Mouse (Mus musculus) CH12.LX (cell line): Measurements from ENCODE around the gene Slc15a1. TPM values are rescaled to one million over a fixed set of nuclear protein-coding genes. Genes with fewer than 3 reads are reported as not detected.

Experiments
- DNase-seq: peaks from one replicate; pipeline ENCODE4 v3.0.0-alpha.2; 2013; ENCODE audit errors: extremely low read depth
- H3K27ac ChIP-seq: 2 replicates; pipeline ENCODE4 v1.5.1; 2012; ENCODE audit warnings: low read depth, mild to moderate bottlenecking, control low read depth, moderate library complexity; ENCODE audit not compliant: insufficient read depth
- H3K27me3 ChIP-seq: replicated peaks from 2 replicates; pipeline ENCODE3; 2012; ENCODE audit warnings: inconsistent platforms
- H3K36me3 ChIP-seq, 2 experiments: replicated peaks in 1 of 2; 2 replicates each; pipeline versions ENCODE3 to v1.6.1; 2012; ENCODE audit warnings: inconsistent platforms in 1 of 2, low read length in 1 of 2, mild to moderate bottlenecking in 1 of 2, mixed read lengths in 1 of 2, moderate library complexity in 1 of 2; ENCODE audit not compliant: control insufficient read depth in 1 of 2, insufficient read depth in 1 of 2
- H3K4me1 ChIP-seq, 2 experiments: 2 replicates each; pipeline ENCODE4 v1.6.1; 2012; ENCODE audit warnings: inconsistent platforms in 1 of 2, moderate library complexity in 1 of 2; ENCODE audit not compliant: insufficient read depth in 2 of 2, control insufficient read depth in 1 of 2
- H3K4me2 ChIP-seq: 2 replicates; pipeline ENCODE4 v1.6.1; 2012; ENCODE audit warnings: low read depth, mild to moderate bottlenecking, control low read depth; ENCODE audit not compliant: poor library complexity, insufficient read depth, severe bottlenecking
- H3K4me3 ChIP-seq, 3 experiments: fragments of 150-350 bp in 1 of 3; sonication (generic) in 1 of 3; replicated peaks in 1 of 3; 2 replicates each; pipeline versions ENCODE3 to v1.5.1; 2011 to 2012; ENCODE audit warnings: low read depth in 2 of 3, low read length in 2 of 3, mild to moderate bottlenecking in 2 of 3, moderate library complexity in 2 of 3, control low read depth in 1 of 3, improper control_type of control experiment in 1 of 3, inconsistent platforms in 1 of 3, mixed read lengths in 1 of 3; ENCODE audit not compliant: poor library complexity in 1 of 3
- H3K79me2 ChIP-seq: replicated peaks from 2 replicates; pipeline ENCODE4 v1.6.1; 2012; ENCODE audit warnings: mild to moderate bottlenecking, moderate library complexity; ENCODE audit not compliant: control insufficient read depth, poor library complexity, insufficient read depth, severe bottlenecking; ENCODE audit errors: extremely low read depth
- H3K9ac ChIP-seq: 2 replicates; pipeline ENCODE4 v1.6.1; 2012; ENCODE audit warnings: low read depth, mild to moderate bottlenecking, control low read depth, moderate library complexity; ENCODE audit not compliant: insufficient read depth
- H3K9me3 ChIP-seq: replicated peaks from 2 replicates; pipeline ENCODE3; 2012; ENCODE audit warnings: low read length, inconsistent platforms, mixed read lengths
- E2F4 ChIP-seq: IDR thresholded peaks from 2 replicates; pipeline ENCODE4 v1.6.1; 2011; ENCODE audit warnings: low read depth, low read length, improper control_type of control experiment; ENCODE audit not compliant: insufficient replicate concordance
- HCFC1 ChIP-seq: IDR thresholded peaks from 2 replicates; pipeline ENCODE4 v1.6.1; 2012; ENCODE audit warnings: low read depth, mild to moderate bottlenecking, inconsistent platforms, low read length, improper control_type of control experiment
- IRF4 ChIP-seq: IDR thresholded peaks from 2 replicates; pipeline ENCODE4 v1.6.1; 2014; ENCODE audit warnings: low read depth, mild to moderate bottlenecking, inconsistent platforms, low read length, improper control_type of control experiment
- JUN ChIP-seq: IDR thresholded peaks from 2 replicates; pipeline ENCODE4 v1.6.1; 2011; ENCODE audit warnings: low read depth, mild to moderate bottlenecking, low read length, improper control_type of control experiment, moderate library complexity; ENCODE audit not compliant: insufficient read depth
- KAT2A ChIP-seq: IDR thresholded peaks from 2 replicates; pipeline ENCODE4 v1.6.1; 2012; ENCODE audit warnings: low read length, improper control_type of control experiment, inconsistent platforms; ENCODE audit not compliant: insufficient replicate concordance
- MAFK ChIP-seq: IDR thresholded peaks from 2 replicates; pipeline ENCODE4 v1.6.1; 2011; ENCODE audit warnings: low read length, improper control_type of control experiment; ENCODE audit not compliant: insufficient replicate concordance
- MAX ChIP-seq: IDR thresholded peaks from 2 replicates; pipeline ENCODE4 v1.6.1; 2011; ENCODE audit warnings: low read length, improper control_type of control experiment
- MAZ ChIP-seq: IDR thresholded peaks from 2 replicates; pipeline ENCODE4 v1.6.1; 2012; ENCODE audit warnings: low read depth, mild to moderate bottlenecking, inconsistent platforms, low read length, improper control_type of control experiment, moderate library complexity
- NELFE ChIP-seq: IDR thresholded peaks from 2 replicates; pipeline ENCODE4 v1.6.1; 2011; ENCODE audit warnings: low read depth, low read length, improper control_type of control experiment
- NRF1 ChIP-seq: IDR thresholded peaks from 2 replicates; pipeline ENCODE4 v1.6.1; 2014; ENCODE audit warnings: low read depth, mild to moderate bottlenecking, inconsistent platforms, low read length, improper control_type of control experiment, moderate library complexity
- UBTF ChIP-seq: IDR thresholded peaks from 2 replicates; pipeline ENCODE4 v1.6.1; 2012; ENCODE audit warnings: low read depth, mild to moderate bottlenecking, inconsistent platforms, low read length, improper control_type of control experiment, moderate library complexity
- ZC3H11A ChIP-seq: IDR thresholded peaks from 2 replicates; pipeline ENCODE4 v1.6.1; 2012; ENCODE audit warnings: low read depth, mild to moderate bottlenecking, inconsistent platforms, low read length, improper control_type of control experiment
- ZMIZ1 ChIP-seq: IDR thresholded peaks from 2 replicates; pipeline ENCODE4 v1.6.1; 2012; ENCODE audit warnings: low read depth, mild to moderate bottlenecking, inconsistent platforms, low read length, improper control_type of control experiment
- dilution Hi-C: fragments of 300-500 bp; cut with MboI; formaldehyde crosslinking; loops from 2 replicates; pipeline ENCODE4 v1.14.3; 2020; ENCODE audit warnings: low sequenced_read_pairs; ENCODE audit not compliant: extremely low pct_unique_long_range_greater_than_20kb, extremely low pct_ligation_motif_present
- in situ Hi-C: fragments of 300-500 bp; cut with MboI; formaldehyde crosslinking; loops from 3 replicates; pipeline ENCODE4 v1.14.3; 2019; ENCODE audit warnings: low sequenced_read_pairs, low pct_ligation_motif_present, low pct_unique_long_range_greater_than_20kb, mixed read lengths
- polyA plus RNA-seq: library from polyadenylated mRNA; unstranded; fragments of >175 nt; gene quantifications from 2 replicates; pipeline ENCODE4 v1.2.1, GENCODE M21; 2012; ENCODE audit warnings: low read depth; ENCODE audit not compliant: insufficient read length
- total RNA-seq, 2 experiments: library from RNA; depleted of rRNA; stranded (reverse); fragments of 300-350 nt in 1 of 2; fragments of >200 nt in 1 of 2; gene quantifications; 2 replicates each; pipeline ENCODE4 v1.2.3; 2012 to 2014

Slc15a1 gene
- total and polyA plus RNA-seq, 3 experiments: 0.04 to 0.19 TPM; not detected in 1

DNA sequence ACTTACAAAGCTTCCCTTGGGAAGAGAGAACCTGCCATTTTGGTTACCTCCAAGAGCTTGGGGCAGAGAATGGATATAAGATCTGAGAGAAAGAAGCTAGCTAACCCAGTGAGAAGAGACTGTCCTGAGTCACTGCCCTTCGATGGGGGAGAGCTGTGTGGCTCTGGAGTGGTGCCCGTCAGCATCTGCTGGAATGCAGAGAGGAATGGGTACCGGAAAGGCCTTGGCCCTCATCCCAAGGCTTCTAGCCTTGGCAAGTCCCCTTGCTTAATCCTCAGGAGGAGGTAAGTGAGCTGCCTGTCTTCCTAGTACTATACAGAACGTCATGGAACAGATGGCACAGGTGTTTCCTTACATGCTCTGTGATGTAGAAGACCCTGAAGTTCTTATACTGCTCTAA is 38.6 kb downstream of the Slc15a1 start:
- Histone ChIP-seq H3K27ac (no peak overlapping the region), H3K27me3 (no peaks in the 10 kb centered on the region), H3K9me3 (no peaks in the 10 kb centered on the region), H3K79me2 (no peaks in the 10 kb centered on the region), H3K4me3 (no peak overlapping the region), H3K36me3 (no peaks in the 10 kb centered on the region), H3K4me1 (peaks cover 0 to 6% of the 10 kb centered on the region in 2 experiments; a peak in 2 of 4 replicates), H3K9ac (no peak overlapping the region), H3K4me2 (no peak overlapping the region)
- dilution Hi-C loops: no loop called here
- DNase-seq: no peak
- TF ChIP-seq MAFK: no peak
- no peak for TF ChIP-seq HCFC1
- TF ChIP-seq E2F4: no peak
- TF ChIP-seq UBTF: no peak
- in situ Hi-C loops: no loop called here

GRCm38 (mm10) chr14:121464318-121464717 is 40.7 kb downstream of the Slc15a1 start:
- Histone ChIP-seq H3K4me1 (no peaks in the 10 kb centered on the region), H3K27me3 (peaks cover 2% of the 10 kb centered on the region), H3K9ac (no peak overlapping the region), H3K4me3 (no peak overlapping the region), H3K4me2 (no peak overlapping the region), H3K9me3 (no peaks in the 10 kb centered on the region), H3K79me2 (no peaks in the 10 kb centered on the region), H3K36me3 (no peaks in the 10 kb centered on the region), H3K27ac (no peak overlapping the region)
- no peak for TF ChIP-seq HCFC1
- no peak for TF ChIP-seq MAX
- no peak for TF ChIP-seq NELFE
- no peak for TF ChIP-seq MAZ
- TF ChIP-seq IRF4: no peak
- TF ChIP-seq JUN: no peak
- in situ Hi-C loops: no loop called here
- no peak for DNase-seq
- dilution Hi-C loops: no loop called here

GRCm38 (mm10) chr14:121462756-121463155 is 42.3 kb downstream of the Slc15a1 start:
- Histone ChIP-seq H3K27me3 (peaks cover 2% of the 10 kb centered on the region), H3K9me3 (no peaks in the 10 kb centered on the region), H3K4me3 (no peak overlapping the region), H3K4me1 (no peaks in the 10 kb centered on the region), H3K79me2 (no peaks in the 10 kb centered on the region), H3K9ac (no peak overlapping the region), H3K36me3 (no peaks in the 10 kb centered on the region), H3K4me2 (no peak overlapping the region), H3K27ac (no peak overlapping the region)
- TF ChIP-seq ZMIZ1: no peak
- no peak for TF ChIP-seq NRF1
- no peak for TF ChIP-seq KAT2A
- no peak for TF ChIP-seq ZC3H11A
- dilution Hi-C loops (no loop called here), in situ Hi-C loops (no loop called here)
- DNase-seq: no peak
